Mouse (Mus musculus): Measurements from ENCODE around the gene Tmem100.

DNA sequence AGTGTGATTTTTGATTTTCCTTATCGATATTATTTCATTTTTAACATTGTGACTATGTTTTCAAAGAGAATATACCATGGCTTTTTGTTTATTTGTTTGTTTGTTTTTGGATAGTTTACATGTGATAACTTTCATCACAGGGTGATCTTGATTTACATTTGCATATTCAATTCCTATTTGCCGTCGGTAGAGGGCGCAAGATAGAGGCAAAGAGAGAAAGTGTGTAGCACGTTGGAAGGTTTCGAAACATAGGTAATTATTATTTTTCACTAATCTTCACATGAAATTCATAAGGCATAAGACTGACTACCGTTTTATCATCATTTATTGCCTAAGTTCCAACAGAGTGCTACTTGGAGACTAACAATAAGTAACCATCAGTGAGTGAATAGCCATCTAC lies 11.0 kb upstream of the Tmem100 start:
- TF ChIP-seq CTCF (IDR thresholded peaks at IDR 0.05; ENCODE audit: insufficient read depth, low read length), result peak; percentile 11; the same call in 1 of the 2 replicates
- TF ChIP-seq POLR2A (IDR thresholded peaks at IDR 0.05; ENCODE audit: borderline replicate concordance, extremely low read depth, low read depth, low read length), result no peak

Measured in lung, adult 2 months (tissue).